Mouse (Mus musculus): Measurements from ENCODE around the gene Ncor2.

Gene Ncor2

DNA sequence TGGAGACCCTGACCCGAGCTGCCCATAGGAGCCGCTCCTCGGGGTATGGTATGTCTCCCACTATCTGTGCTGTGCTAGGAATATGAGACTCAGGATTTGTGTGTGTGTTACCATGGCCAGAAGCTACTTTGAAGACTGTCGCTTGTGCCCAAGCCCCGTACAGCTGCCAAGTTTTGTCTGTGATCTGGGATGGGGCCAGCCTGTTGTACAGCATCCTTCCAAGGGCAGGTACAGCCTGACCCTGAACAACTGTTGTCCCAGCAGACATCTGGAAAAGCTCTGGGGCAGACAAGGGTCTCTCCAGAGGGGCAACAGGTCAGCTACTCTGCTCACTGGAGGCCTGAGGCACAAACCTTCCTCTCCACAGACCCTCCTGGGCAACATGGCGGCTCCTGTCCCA is 95.3 kb downstream of the Ncor2 start:
- DNase-seq = no peak

DNA sequence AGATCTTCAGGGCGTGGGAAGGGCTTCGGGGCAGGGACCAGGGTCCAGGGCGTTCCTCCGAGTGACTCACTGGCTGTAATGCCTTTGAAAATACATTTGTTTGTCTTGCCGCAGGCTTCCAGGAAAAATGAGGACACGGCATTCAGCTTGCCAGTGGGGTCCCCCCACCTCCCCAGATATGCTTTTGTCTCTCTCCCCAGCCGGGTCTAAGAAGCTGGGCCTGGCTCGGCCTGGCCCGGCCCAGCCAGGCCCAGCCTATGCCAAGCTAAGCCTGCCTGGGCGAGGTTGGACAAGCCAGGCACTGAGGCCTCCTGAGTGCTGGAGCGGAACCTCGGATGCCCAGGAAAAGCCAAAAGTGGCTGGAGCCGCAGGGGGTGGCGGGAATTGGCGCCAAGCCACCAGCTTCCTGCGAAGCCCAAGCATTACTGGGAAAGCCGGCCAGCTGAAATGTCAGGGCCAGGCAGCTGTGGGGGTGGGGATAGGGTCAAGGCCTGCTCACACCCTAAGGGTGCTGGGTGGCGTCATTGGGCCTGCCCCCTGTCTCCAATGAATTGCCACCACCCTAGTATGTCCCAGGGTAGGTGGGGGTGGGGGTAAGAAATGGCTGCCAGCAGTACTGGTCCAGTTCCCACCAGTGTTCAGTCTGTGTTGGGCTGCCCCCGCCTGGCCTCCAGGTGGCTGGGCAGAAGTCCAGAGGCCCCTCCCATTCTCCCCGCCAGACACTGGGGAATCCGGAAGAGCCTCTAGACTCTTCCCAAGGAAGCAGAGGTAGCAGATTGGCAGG is 97.5 kb downstream of the Ncor2 start:
- DNase-seq = peak; percentile 79

- DNase-seq = no peak
These were observed 98.2 kb downstream of the Ncor2 start for GRCm38 (mm10) chr5:125080787-125081317.

DNA sequence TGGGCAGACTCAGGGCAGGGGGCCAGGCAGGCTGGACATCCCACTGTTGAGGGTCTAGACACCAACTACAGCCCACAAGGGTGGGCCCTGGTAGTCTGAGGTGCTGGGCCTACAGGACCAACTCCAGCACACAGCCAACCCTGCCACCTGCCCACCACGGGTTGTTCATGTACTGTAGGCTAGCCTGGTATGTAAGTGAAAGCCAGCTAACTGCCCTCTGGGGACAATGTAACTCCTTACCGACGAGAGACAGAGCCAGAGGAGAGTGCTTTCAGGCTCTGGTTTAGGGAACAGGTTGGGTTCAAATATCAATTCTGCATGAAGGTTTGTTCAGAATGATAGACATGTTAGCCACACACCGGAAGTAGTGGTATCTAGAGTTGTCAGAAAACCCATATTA is 98.7 kb downstream of the Ncor2 start:
- DNase-seq = no peak

- DNase-seq = no peak
These were observed 100.8 kb downstream of the Ncor2 start for GRCm38 (mm10) chr5:125078220-125078619.

GRCm38 (mm10) chr5:125076183-125076582 is 102.8 kb downstream of the Ncor2 start:
- DNase-seq = no peak

GRCm38 (mm10) chr5:125074571-125075171 is 104.3 kb downstream of the Ncor2 start:
- DNase-seq = no peak

DNA sequence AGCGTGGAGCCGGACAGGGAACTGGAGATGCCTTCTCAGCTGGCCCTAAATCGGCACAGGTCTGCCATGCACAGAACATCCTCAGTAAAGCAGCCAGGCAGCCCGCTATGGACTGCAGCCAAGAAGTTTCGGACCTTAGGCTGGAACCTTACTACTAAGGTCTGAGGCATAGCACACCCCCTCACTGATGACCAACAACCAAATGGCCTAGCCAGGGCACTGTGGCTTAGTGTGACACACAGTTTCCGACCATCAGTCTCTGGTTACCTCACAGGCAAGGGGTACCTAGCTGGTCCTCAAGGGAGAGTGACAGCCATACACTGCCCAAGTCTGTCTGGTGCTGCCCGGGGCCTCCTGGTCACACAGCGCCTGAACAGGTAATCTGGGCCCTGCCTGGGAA is 105.1 kb downstream of the Ncor2 start:
- DNase-seq = no peak

DNA sequence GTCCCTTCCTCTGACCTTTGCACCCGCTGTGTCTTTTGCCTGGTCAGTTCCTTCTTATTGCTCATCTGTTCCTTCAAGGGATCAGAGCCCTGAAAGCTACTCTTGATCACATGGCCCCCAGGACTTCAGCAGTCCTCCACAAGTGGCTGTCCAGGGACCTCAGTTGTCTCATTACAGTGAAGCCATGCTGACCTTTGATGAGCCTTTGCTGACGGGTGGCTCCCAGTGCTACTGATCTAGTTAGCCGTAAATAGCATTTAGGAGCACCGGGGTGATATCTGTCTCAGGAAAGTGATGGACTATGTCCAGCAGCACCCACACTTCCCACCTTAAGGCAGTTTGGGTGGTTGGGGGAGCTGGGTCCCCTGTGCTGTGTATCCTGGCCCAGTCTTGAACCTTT is 105.7 kb downstream of the Ncor2 start:
- DNase-seq = no peak

DNA sequence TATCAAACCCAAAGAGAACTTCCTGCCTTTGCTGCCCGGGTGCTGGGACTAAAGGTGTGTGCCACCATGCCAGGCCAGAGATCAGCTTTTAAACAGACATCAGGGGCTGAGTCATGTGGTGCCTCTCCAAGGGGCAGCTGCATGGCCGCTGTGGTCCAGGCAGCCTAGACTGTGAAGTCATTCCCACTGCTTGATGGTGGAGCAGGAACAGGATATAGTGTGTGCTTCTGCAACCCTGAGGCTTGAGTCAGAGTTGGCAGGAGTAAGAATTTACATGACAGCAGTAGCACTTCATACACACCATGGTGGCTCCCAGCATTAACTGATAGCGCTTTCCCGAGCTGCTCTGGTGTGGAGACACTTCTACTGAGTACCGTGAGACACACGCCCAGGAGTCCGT is 106.6 kb downstream of the Ncor2 start:
- no peak for DNase-seq

DNA sequence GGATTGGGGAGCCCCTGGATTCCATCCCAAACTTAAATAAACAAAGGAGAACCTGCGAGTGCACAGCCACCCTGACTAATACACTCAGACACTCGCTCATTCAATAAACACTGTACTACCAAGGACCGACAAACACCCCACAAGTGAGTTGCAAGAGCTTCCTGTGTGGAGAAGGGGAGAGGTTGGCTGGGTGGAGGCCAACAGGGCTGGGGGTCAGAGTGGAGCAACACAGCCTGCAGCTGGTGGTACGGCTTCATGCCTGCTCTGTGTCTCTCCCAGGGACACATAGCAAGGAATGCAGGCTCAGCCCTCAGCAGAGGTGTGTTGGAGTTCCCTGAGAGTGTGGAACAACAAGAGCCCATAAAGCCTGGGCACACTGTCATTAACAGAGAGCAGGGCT is 107.1 kb downstream of the Ncor2 start:
- DNase-seq = no peak

DNA sequence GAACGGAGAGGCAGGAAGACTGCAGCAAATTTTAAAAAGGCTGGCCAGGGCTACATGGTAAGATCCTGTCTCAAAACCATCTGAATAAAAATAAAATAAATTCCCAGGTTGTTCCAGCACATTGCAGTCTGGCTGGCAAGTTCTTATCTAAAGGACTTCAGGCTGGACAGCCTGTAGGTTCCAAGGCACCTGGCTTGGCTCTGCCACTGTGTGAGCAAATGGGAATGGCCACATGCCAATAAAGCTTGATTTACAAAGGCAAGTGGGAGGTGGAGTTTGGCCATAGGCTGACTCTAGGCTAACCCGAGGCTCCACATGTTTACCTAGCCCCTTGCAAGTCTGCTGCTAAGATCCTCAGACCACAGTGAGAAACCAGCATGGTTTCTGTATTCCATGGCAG is 108.6 kb downstream of the Ncor2 start:
- no peak for DNase-seq

DNA sequence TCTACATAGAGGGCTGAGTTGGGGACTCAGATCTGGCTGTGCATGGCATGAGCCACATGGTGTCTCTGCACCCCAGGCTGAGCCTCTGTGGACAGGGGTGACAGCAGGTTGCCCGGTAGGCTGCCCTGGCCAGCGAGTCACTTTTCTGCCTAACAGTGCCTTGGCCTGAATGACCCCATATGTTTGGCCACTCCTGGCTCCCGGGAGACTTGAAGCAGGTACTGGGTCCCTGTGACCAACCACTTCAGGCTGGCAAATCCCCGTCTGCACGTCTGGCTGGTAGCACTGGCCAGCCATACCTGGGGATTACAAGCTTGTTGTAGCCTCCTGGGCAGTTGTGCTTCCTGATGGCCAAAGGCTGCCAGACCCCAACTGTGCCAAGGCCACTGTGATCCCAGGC is 109.1 kb downstream of the Ncor2 start:
- no peak for DNase-seq

- DNase-seq = no peak
These were observed 109.6 kb downstream of the Ncor2 start for GRCm38 (mm10) chr5:125069426-125069825.

GRCm38 (mm10) chr5:125068371-125068951 is 110.6 kb downstream of the Ncor2 start:
- no peak for DNase-seq

GRCm38 (mm10) chr5:125067673-125068072 is 111.3 kb downstream of the Ncor2 start:
- DNase-seq = no peak

DNA sequence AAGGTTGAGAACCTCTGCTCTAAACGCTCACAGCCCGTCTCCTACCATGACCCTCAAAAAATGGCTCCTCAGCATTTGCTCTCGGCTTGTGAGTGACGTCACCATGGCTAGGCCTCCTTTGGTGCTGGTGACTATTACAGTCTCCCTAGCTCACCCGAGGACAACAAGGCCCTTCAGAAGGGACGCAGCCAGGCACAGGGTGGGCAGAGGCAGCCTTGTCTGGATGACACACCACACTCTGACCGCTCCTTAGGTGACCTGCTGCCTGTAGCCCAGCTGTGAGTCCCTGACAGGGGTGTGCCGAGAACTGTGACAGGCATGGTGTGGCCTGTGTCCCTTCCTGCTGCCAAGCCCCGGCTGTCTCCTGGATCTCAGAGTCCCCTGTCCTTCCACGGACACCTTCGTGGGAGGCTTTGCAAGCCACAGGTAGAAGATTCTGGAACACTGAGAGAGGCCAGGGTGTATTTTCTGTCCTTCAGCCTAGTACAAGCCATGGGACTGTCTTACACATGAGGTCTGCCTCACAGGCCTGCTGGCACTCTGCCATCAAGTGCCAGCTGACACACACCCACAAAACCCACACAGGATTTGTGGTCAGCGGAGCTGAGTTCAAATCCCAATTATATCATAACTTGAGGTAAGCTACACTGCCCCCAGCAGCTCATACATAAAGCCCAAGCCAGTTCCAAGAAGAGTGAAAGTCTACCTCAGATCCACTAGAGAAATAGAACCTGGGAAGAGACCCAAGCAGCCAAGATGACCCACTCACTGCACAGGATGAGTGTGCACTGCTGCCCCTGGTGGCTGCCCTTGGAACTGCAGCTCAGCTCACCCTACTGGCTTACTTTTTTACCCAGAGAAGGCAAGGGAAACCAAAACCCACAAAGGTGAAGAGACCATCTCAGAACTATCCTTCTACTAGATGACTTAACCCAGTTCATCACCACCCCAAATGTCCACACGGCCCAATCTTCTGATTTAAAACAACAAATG is 112.2 kb downstream of the Ncor2 start:
- DNase-seq = peak; percentile 76

DNA sequence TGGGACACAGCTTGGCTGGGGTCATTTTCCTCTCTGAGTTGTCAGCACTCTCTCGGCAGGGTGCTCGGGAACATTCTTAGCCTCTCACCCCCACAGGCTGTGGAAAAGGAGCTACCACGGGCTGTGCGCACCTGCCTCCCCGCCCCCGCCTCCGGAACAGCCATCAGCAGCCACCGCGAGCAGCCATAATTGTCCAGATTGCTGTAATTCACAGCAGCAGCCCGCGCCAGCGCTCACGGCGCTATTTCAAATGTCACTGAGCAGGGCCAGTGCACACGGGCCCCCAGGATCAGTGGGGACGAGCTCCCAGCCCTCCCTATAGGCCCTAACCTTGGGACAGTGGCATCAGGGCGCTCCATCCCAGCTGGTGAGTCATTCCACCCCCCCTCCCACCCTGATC is 116.0 kb downstream of the Ncor2 start:
- DNase-seq = no peak

DNA sequence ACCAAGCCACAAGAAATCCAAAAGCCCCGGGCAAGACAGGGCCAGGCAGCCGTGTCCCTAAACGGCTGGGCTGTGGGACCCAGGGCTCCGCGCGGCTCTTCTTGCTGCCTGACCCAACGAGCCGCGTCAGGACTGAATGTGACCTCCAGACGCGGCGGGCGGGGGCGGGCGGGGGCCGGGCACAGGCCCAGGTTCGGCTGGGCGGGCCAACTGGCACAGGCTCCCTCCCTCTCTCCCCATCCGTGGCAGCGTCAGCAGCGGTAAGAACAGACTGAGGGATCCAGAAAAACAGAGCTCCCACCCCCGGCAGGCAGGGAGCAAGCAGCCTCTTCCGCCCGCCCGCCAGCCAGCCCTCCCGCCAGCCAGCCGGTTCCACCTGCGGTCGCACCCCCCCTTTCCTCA is 120.8 kb downstream of the Ncor2 start:
- DNase-seq = peak; percentile 70

DNA sequence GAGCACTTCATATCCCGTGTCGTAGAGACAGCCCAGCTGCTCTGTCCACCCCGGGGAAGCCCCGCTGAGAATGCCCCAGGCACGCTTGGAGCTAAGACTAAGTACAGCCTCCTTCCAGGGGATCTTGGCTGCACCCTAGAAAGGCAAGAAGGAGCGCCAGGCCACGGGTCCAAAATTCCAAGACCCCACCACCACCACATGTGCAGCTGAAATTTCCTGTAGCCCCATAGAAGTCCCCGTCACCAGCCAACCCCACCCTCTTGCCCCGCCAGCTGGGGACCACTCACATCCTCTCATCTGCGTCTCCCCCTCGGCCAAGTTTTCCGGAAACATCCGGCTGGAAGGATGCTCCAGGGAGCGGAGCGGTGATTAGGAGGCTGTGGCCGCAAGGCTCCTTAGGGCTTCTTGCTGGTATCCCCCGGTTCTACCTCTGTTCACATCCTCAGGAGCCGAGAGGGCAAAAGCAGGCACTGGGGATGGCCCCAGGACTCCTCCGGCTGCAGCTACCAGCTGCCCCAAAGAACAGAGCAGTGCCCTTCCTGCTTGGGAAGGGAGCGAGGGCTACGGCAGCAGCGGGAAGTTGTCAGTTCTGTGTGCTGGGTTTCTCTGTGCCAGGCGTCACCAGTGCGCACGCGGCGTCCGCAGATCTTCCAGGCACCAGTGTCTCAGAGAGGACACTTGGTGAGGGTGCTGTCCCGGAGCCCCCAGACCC is 121.3 kb downstream of the Ncor2 start:
- DNase-seq = no peak

GRCm38 (mm10) chr5:125056696-125057554 is 122.1 kb downstream of the Ncor2 start:
- no peak for DNase-seq

Measured in cerebellum, adult 8-10 months (tissue).